Mouse (Mus musculus): ENCODE measurements around the gene Slc25a48. TPM values are rescaled to one million over a fixed set of nuclear protein-coding genes. Genes with fewer than 3 reads are reported as not detected.

The Slc25a48 gene
- total RNA-seq (2023): not detected

DNA sequence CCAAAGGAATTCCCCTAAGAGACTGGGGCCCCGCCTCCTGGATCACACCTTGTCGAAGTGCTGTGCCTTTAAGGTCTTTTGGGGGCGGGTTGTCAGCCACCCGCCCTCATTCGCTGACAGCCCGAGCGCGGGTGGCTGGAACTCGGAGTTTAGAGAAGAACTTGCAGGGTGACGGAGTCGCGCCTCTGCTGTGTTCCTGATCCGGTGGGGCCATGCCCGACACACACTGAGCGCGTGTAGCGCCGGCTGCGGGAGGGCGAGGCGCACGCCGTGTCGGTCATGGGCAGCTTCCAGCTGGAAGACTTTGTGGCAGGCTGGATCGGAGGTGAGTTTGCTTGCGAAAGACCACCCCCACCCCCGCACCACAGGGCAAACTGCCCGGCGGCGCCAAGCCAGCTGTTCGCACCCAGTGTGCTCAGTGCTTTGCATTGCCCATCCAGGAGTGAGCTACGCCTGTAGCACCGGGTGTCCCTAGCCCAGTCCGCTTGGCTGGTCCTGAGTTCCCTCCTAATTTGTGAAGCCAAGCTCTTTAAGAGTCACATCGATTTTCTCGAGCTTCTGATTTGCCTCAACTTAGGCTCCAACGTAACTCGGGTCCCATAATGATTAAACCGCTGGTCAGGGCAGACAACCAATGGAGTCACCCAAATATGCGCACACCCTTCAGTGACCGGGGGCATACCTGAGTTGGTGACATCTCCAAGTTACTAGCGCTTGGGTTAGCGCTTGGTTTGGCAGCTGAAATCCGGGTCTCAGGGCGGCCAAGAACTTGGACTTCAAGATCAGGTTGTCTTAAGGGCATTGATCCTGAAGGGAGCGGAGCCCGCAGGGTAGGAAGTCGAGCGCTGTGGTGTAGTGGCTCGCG is at the start of gene Slc25a48:
Gene Slc25a48, plus strand, starts transcription at position 145 of the 865 bp plus-strand sequence.

DNA sequence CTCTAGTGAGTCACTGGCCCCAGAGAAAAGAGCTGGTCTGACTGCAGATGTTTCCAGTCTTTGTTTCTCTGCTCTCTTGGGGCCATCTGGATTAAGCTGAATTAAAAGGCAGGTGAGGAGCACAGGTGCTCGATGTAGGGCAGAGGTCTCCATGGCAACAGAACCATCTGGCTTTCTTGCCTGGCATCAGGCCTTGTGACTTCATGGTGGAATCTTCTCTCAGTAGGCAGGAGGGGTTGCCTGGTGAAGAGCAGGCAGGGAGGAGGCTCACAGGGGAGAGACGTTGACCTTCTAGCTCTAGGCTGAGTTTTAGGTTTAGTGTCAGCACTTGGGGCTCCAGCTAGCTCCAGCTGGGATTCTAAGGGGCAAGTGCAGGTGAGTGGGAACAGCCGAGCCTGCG is 11.8 kb upstream of the Slc25a48 start, which contains the start of gene Gm3045:
Gene Gm3045, plus strand, starts transcription at position 230 of the 400 bp plus-strand sequence.

DNA sequence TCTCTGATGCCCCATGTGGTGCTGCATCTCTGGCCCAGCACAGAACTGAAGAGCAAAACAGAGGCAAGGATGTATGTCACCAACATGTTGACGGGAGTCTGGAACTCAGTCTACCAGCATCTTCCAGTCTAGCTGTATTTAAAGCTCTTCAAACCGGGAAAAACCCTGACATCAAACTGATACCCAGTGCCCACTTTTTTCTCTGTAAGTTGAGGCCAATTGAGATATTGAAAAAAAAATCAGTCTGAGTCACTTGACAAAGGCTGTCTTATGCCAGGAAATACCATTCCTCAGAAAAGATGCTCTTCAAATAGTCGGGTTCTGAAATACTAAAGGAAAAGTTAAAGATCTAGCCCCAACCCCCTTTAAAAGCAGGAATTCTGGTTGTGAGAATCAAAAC is 44.0 kb downstream of the Slc25a48 start, which contains the start of gene Il9:
Gene Il9, minus strand, starts transcription at position 101 of the 400 bp plus-strand sequence.

DNA sequence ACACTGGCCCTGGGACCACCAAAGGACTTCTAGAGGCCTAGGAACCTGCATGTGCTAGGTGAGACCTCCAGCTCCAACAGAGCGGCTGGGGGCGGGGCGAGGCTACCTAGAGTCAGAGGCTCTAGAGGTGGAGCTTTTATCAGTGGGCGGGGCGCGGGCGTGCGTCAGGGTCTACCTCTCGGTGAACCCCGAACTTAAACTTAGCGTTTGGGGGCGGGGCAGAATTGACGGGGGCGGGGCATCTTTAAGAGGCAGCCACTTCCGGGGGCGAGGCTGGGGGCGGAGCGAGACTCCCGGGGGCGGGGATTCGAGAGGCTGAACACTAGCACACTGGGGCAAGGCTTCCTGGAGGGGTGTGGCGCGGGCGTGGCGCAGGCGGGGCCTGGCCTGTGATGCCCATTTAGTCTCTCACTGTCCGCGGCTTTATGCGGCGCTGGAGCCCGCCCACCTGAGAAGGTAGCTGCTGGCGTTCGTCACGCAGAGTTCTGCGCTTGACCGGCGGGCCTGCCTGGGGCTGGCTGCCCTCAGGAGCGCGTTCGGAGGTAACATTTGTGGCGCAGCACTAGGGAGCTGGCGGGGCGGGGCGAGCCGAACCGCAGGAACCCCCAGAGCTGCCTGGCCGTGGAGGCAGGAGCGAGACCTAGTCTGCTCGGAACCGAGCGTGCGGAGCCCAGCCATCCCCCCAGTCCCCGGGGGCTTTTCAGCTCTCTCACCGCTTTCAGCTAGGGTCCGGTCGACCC is 84.1 kb downstream of the Slc25a48 start, which contains the start of gene Fbxl21:
Gene Fbxl21, plus strand, starts transcription at position 392 of the 740 bp plus-strand sequence.

Other genes with a start within 250 kb of the Slc25a48 start
- gene Neurog1, start 186.2 kb upstream of the Slc25a48 start, total RNA-seq (2023): not detected
- gene Cxcl14, start 141.8 kb upstream of the Slc25a48 start, total RNA-seq (2023): under 1 TPM in 1 of 2 experiments, not detected in 1; 0.71 TPM
- gene Gm3045, start 11.8 kb upstream of the Slc25a48 start, total RNA-seq (2023): not detected
- gene Il9, start 43.9 kb downstream of the Slc25a48 start, total RNA-seq (2023): not detected
- under 1 TPM; 0.15 to 0.16 TPM for gene Fbxl21, start 84.1 kb downstream of the Slc25a48 start, total RNA-seq (2023)
- not detected for gene Lect2, start 110.1 kb downstream of the Slc25a48 start, total RNA-seq (2023)
- gene Tgfbi, start 171.2 kb downstream of the Slc25a48 start, total RNA-seq (2023): 100 to 1,000 TPM; 358 to 432 TPM